Mouse (Mus musculus): ENCODE data around the gene Gm4952.

Gm4952 gene

GRCm38 (mm10) chr19:12599674-12600073 is at the start of gene Gm4952:
Gm4952 (plus strand) TSS chr19:12599974.
- in situ Hi-C loops (cut with MboI, MseI): loop anchor here (25.0 kb wide), 2 partner anchors 213 to 587 kb away; no protein-coding TSS in a partner anchor

GRCm38 (mm10) chr19:12550005-12550942 is 49.5 kb upstream of the Gm4952 start:
- in situ Hi-C loops (cut with MboI, MseI): no loop called here

- in situ Hi-C loops (cut with MboI, MseI): no loop called here
Observed at GRCm38 (mm10) chr19:12556293-12556692, 43.5 kb upstream of the Gm4952 start.

DNA sequence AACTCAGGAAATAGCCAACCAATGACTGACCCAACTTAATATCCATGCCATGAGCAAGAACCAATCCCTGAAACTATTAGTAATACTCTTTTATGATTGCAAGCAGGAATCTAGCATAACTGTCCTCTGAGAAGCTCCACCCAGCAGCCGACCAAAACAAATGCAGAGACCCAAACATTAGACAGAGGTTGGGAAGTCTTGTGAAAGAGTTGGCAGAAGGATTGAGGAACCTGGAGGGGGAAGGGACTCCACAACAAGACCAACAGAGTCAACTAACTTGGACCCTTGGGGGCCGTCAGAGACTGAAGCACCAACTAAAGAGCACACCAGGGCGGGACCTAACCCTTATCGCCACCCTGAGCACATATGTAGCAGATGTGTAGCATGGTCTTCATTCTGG is 41.6 kb upstream of the Gm4952 start:
- in situ Hi-C loops (cut with MboI, MseI): no loop called here

- in situ Hi-C loops (cut with MboI, MseI): no loop called here
Observed at GRCm38 (mm10) chr19:12564197-12564596, 35.6 kb upstream of the Gm4952 start.

DNA sequence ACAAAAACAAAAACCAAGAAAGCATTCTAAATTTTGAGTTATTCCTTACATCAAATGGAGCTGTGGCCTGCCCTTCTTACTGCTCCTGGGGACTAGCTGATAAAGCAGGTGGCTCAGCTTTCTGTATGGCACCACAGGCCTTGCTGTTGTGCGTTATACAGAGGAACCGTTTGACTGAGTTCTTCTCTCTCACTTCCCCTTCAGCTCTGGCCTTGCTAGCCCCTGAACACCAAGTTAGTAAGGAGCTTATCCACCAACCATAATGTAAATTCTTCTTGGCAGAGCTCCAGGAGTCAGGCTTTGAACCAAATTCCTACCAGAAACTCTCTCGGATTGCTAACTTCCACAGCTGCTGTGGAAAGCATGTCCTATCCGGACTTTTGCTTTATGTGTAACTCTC is 32.8 kb upstream of the Gm4952 start:
- in situ Hi-C loops (cut with MboI, MseI): no loop called here

DNA sequence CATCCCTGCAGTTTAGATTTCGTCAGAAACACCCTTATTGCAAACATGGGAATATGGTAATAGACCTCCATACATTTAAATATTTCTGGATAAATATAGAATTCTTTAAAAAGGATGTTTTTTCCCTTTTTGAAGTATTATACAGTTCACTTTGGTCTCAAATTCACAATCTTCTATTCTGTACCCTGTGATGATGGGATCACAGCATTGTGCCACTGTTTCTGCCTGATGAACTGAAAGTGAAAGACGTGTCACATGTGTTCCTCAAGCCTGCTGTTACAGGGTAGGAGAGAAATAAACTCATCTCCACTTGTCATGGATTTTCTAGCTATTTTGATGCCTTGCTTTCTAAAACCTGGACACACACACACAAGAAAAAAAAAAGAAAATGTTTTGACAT is 28.9 kb upstream of the Gm4952 start:
- in situ Hi-C loops (cut with MboI, MseI): no loop called here

- in situ Hi-C loops (cut with MboI, MseI): no loop called here
Observed at GRCm38 (mm10) chr19:12571687-12572086, 28.1 kb upstream of the Gm4952 start.

GRCm38 (mm10) chr19:12572614-12573265 is 27.0 kb upstream of the Gm4952 start:
- in situ Hi-C loops (cut with MboI, MseI): no loop called here

- in situ Hi-C loops (cut with MboI, MseI): no loop called here
Observed at GRCm38 (mm10) chr19:12573266-12574011, 26.3 kb upstream of the Gm4952 start.

- in situ Hi-C loops (cut with MboI, MseI): no loop called here
Observed at GRCm38 (mm10) chr19:12574012-12574407, 25.8 kb upstream of the Gm4952 start.

DNA sequence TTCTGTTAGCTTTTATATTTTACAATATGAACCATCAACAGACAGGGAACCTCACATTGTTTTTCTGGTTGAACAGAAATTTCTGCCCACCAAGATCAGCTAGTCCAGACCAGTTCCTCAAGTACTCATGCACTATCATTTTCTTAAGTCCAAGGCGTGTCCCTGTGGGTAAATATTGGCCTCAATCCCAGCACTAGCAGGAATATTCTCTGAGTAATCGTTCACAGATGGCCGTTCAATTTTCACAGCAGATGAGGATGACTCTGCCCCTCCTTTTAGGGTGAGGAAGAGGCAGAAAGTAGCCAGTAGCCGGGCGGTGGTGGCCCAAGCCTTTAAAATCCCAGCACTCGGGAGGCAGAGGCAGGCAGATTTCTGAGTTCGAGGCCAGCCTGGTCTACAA is 24.7 kb upstream of the Gm4952 start:
- in situ Hi-C loops (cut with MboI, MseI): loop anchor here (25.0 kb wide), 2 partner anchors 237 to 563 kb away; no protein-coding TSS in a partner anchor

DNA sequence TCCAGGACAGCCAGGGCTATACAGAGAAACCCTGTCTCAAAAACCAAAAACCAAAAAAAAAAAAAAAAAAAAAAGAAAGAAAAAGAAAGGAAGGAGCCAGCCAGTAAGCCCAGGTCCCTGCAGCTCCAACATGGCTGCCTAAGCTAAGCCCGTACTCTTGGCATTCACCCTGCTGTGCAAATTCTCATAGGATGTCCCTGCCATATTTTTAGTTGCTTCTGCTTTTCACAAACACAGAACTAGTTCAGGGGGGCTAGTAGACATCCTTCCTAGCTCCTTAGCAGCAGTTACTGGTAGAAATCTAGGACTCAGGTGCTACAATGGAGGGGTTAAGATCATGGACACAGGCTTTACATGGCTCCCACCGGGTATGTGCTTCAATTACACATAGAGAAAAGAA is 24.3 kb upstream of the Gm4952 start:
- in situ Hi-C loops (cut with MboI, MseI): loop anchor here (25.0 kb wide), 2 partner anchors 237 to 563 kb away; no protein-coding TSS in a partner anchor

GRCm38 (mm10) chr19:12576639-12577038 is 23.1 kb upstream of the Gm4952 start:
- in situ Hi-C loops (cut with MboI, MseI): loop anchor here (25.0 kb wide), 2 partner anchors 236 to 564 kb away; no protein-coding TSS in a partner anchor

- in situ Hi-C loops (cut with MboI, MseI): loop anchor here (25.0 kb wide), 2 partner anchors 227 to 573 kb away; no protein-coding TSS in a partner anchor
Observed at GRCm38 (mm10) chr19:12585310-12585709, 14.5 kb upstream of the Gm4952 start.

DNA sequence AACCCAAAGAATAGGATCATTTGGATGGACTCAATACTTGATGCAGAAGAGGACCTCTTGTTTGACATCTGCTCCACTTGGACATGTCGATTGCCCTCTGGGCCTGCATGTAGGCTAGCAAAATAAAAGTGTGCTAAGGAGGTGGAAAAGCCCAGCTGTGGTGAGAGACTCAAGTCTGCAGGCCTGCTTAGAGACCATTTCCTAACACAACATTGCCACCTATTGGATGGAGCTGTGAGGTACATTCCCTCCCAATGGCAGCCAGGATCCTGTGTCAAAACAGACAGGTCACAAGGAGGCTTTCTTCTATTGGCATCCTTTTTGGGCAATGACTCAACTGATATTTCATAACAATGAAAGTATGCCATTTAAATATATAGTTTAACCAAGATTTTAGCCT is 7.9 kb upstream of the Gm4952 start:
- in situ Hi-C loops (cut with MboI, MseI): loop anchor here (5.0 to 25.0 kb wide), 4 partner anchors 80 to 580 kb away; no protein-coding TSS in a partner anchor

DNA sequence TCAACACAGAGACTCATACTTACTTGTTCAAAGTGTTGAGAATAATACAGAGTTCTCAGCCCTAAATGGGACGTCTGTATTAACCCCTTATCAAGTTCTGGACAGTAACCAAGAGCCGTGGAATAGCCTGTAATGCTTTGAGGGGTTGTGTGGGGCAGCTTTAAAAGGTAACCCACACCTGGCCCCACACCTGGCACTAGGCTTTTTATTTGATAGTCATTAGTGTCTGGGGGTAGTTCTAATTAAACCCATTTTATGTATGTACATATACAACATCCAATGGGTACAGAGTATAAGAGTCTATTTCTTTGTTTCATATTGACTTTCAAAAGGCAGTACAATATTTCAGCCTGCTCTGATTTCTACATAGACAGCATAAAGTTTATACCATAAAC is 4.6 kb upstream of the Gm4952 start:
- in situ Hi-C loops (cut with MboI, MseI): loop anchor here (25.0 kb wide), 2 partner anchors 217 to 583 kb away; no protein-coding TSS in a partner anchor

DNA sequence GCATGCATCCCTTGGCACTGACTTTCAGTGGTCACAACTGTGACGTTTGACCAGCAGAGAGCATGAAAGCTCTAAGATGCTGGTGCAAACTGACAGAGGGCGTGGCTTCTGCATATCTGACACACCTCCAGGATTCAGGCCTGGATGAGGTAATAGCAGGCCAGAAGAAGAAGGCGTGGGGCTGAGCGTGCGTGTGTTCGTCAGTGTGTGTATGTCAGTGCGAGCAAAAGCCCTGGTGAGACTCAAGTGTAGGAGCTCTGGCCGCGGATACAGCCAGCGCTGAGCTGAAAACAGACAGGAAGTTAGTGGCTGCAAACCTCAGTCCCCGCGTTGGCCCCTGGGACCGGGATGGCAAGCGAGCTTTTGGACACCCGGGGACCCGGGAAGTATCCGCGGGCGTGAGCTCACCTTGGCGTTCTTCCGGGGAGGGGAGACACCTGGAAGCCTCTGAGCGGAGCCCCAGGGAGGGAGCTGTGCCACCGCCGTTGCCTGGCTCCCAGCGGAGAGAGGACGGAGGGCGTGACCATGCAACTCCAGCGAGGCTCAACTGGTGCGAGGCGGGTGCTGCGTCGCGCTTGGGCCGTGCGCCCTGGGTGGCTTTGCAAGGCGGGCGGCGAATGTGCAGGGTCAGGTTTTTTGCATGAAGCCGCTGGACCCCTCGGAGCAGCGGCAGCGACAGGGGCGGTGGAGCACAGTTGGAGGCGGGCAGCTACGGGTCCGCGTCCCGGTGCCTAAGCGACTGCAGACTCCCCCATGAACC is 4.1 kb upstream of the Gm4952 start:
- in situ Hi-C loops (cut with MboI, MseI): loop anchor here (25.0 kb wide), 2 partner anchors 217 to 583 kb away; no protein-coding TSS in a partner anchor

GRCm38 (mm10) chr19:12596290-12597072 is 3.3 kb upstream of the Gm4952 start:
- in situ Hi-C loops (cut with MboI, MseI): loop anchor here (25.0 kb wide), 2 partner anchors 216 to 584 kb away; no protein-coding TSS in a partner anchor

- in situ Hi-C loops (cut with MboI, MseI): loop anchor here (25.0 kb wide), 2 partner anchors 215 to 585 kb away; no protein-coding TSS in a partner anchor
Observed at GRCm38 (mm10) chr19:12597073-12597405, 2.7 kb upstream of the Gm4952 start.

All from regulatory T cell (primary cell).